ENCODE assay signal across 24 mouse cellular contexts in the genomic region with DNA sequence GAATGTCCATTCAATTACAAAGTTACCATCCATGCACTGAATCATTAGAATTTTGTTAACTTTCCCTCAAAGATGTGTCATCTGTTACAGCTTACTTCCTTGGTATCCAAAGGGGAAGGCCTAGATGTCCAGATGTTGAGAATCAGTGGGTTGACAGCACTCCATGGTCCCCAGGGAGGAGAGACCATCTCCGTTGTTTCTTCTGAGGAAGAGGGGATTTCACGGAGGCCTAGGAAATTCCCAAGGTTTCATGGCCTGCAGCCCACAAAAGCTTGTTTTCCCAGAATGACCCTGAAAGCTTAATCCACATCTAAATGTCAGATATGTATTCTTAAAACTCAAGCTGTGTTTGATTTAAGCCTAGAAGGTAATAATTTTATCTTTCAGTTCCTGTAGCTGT.
DNase-seq lines count a peak whose midpoint lies in the region; ATAC-seq lines count a peak whose summit lies in the region.
"Had no signal": no experiment of that assay in that cellular context is flagged by ENCODE, and none has a peak within 500 bp of the region (broad histone marks: within the 10 kb centered on the region; RNA-seq: fewer than 3 reads in every experiment).

No protein-coding gene starts in this region.

- DNase-seq in embryo, embryonic 10 days (ENCODE audit: low spot score), result peak; percentile 13
- no peak for DNase-seq in embryo, embryonic 9.5 days (ENCODE audit: extremely low spot score)
- peak; percentile 14 for DNase-seq in heart, adult 8-10 months (ENCODE audit: low spot score)
- DNase-seq in lung, postnatal 10 days, result peak; percentile 4
- DNase-seq in lung, adult 18-20 months, result no peak
- peak; percentile 16 for DNase-seq in skeletal muscle tissue, adult 2 months (ENCODE audit: low read depth, low spot score)
- DNase-seq: adrenal gland, postnatal 25 days; cerebellum, adult 11 months; cerebellum, postnatal 10 days; lung, postnatal 14 days; spleen, adult 18-20 months; thymus, adult 2 months had no signal

- no peaks in the 10 kb centered on the region for H3K36me3 ChIP-seq in heart, embryonic 12.5 days
- no peaks in the 10 kb centered on the region for H3K36me3 ChIP-seq in forebrain, embryonic 16.5 days (ENCODE audit: control insufficient read depth, insufficient read depth)
- H3K36me3 ChIP-seq: embryonic facial prominence, embryonic 13.5 days; forebrain, embryonic 15.5 days; liver, embryonic 15.5 days; midbrain, embryonic 15.5 days; neural tube, embryonic 15.5 days had no signal

- H3K27ac ChIP-seq in heart, embryonic 12.5 days (ENCODE audit: poor library complexity, severe bottlenecking), result no peak overlapping the region
- H3K27ac ChIP-seq in forebrain, embryonic 16.5 days (ENCODE audit: low read length), result no peak overlapping the region
- H3K27ac ChIP-seq: embryonic facial prominence, embryonic 13.5 days; forebrain, embryonic 15.5 days; hindbrain, postnatal 0 days; liver, embryonic 15.5 days; midbrain, embryonic 15.5 days; neural tube, embryonic 15.5 days had no signal

- ATAC-seq in heart, embryonic 12.5 days (ENCODE audit: insufficient number of reproducible peaks, low FRiP score), result no peak
- ATAC-seq in forebrain, embryonic 16.5 days, result no peak
- ATAC-seq: activated CD4-positive, CD25-positive, alpha-beta regulatory T cell, adult 4 months; CD4-positive, CD25-positive, alpha-beta regulatory T cell, adult 4 months; forebrain, embryonic 15.5 days; hindbrain, postnatal 0 days; intestine, postnatal 0 days; midbrain, embryonic 15.5 days had no signal

- H3K4me2 ChIP-seq in heart, embryonic 12.5 days, result no peak overlapping the region
- H3K4me2 ChIP-seq in forebrain, embryonic 16.5 days (ENCODE audit: low read length), result no peak overlapping the region
- H3K4me2 ChIP-seq: embryonic facial prominence, embryonic 13.5 days; forebrain, embryonic 15.5 days; liver, embryonic 15.5 days; midbrain, embryonic 15.5 days; neural tube, embryonic 15.5 days had no signal

- no peak overlapping the region for H3K4me3 ChIP-seq in heart, embryonic 12.5 days
- H3K4me3 ChIP-seq in forebrain, embryonic 16.5 days (replicated peaks; ENCODE audit: low read length), result no peak overlapping the region
- H3K4me3 ChIP-seq: embryonic facial prominence, embryonic 13.5 days; forebrain, embryonic 15.5 days; liver, embryonic 15.5 days; megakaryocyte, embryonic 14.5 days; midbrain, embryonic 15.5 days; neural tube, embryonic 15.5 days had no signal

- no peaks in the 10 kb centered on the region for H3K27me3 ChIP-seq in heart, embryonic 12.5 days (replicated peaks)
- H3K27me3 ChIP-seq in forebrain, embryonic 16.5 days (replicated peaks; ENCODE audit: control insufficient read depth, insufficient read depth, low read length), result 0 out of 2 replicates have a peak, but pooled peaks cover 2% of the 10 kb centered on the region
- H3K27me3 ChIP-seq: embryonic facial prominence, embryonic 13.5 days; forebrain, embryonic 15.5 days; liver, embryonic 15.5 days; megakaryocyte, embryonic 14.5 days; midbrain, embryonic 15.5 days; neural tube, embryonic 15.5 days had no signal

- no peak overlapping the region for H3K9ac ChIP-seq in heart, embryonic 12.5 days
- H3K9ac ChIP-seq in forebrain, embryonic 16.5 days (replicated peaks; ENCODE audit: low read depth, low read length), result no peak overlapping the region
- H3K9ac ChIP-seq: embryonic facial prominence, embryonic 13.5 days; forebrain, embryonic 15.5 days; liver, embryonic 15.5 days; midbrain, embryonic 15.5 days; neural tube, embryonic 15.5 days had no signal

- WGBS in heart, embryonic 12.5 days, result 59% methylated on average over 2 of the region's 2 CpGs
- 79% methylated on average over 2 of the region's 2 CpGs for WGBS in forebrain, embryonic 16.5 days

- H3K9me3 ChIP-seq in heart, embryonic 12.5 days (replicated peaks), result no peaks in the 10 kb centered on the region
- no peaks in the 10 kb centered on the region for H3K9me3 ChIP-seq in forebrain, embryonic 16.5 days (ENCODE audit: control insufficient read depth, low read length)
- H3K9me3 ChIP-seq: embryonic facial prominence, embryonic 13.5 days; forebrain, embryonic 15.5 days; liver, embryonic 15.5 days; megakaryocyte, embryonic 14.5 days; midbrain, embryonic 15.5 days; neural tube, embryonic 15.5 days had no signal

- H3K4me1 ChIP-seq in heart, embryonic 12.5 days (replicated peaks), result peaks cover 6% of the 10 kb centered on the region; the same call in 1 of the 2 replicates
- 0 out of 2 replicates have a peak, but pooled peaks cover 2% of the 10 kb centered on the region for H3K4me1 ChIP-seq in forebrain, embryonic 16.5 days (replicated peaks; ENCODE audit: control insufficient read depth, insufficient read depth, low read length)
- H3K4me1 ChIP-seq: liver, embryonic 15.5 days; neural tube, embryonic 15.5 days had no signal

Comparison
In these comparisons a context has a peak if more than half of its experiments do, and no peak if none do; other contexts are left out.
1. DNase-seq: peak in embryo, embryonic 10 days (single experiment), heart, adult 8-10 months (single experiment), lung, postnatal 10 days (single experiment) and skeletal muscle tissue, adult 2 months (single experiment); none in embryo, embryonic 9.5 days (single experiment) and lung, adult 18-20 months (0 of 2).